ENCODE assay signal across 8 mouse cellular contexts in genomic region chr6:88199001-88199717, GRCm38 (mm10). TPM values are rescaled to one million over a fixed set of nuclear protein-coding genes. Genes with fewer than 3 reads are reported as not detected.
A peak's percentile ranks its signal among the peaks of the same experiment; 100 is the strongest.
DNase-seq lines count a peak whose midpoint lies in the region; ATAC-seq and TF ChIP-seq lines count a peak whose summit lies in the region.

No protein-coding gene starts in this region.

- ATAC-seq in heart, embryonic 15.5 days (replicated peaks; ENCODE audit: insufficient number of reproducible peaks, insufficient read depth, low FRiP score, low read depth) = no peak
- no peak for ATAC-seq in liver, embryonic 11.5 days (replicated peaks; ENCODE audit: low FRiP score)
- no peak for ATAC-seq in neural tube, embryonic 15.5 days (ENCODE audit: low FRiP score)

- peak overlapping the region; percentile 83 for H3K4me2 ChIP-seq in heart, embryonic 15.5 days
- H3K4me2 ChIP-seq in liver, embryonic 11.5 days = peak overlapping the region; percentile 90
- peak overlapping the region; percentile 58 for H3K4me2 ChIP-seq in neural tube, embryonic 15.5 days

- H3K27ac ChIP-seq in ES-E14 (ENCODE audit: insufficient read depth, low read depth, low read length, poor library complexity, severe bottlenecking) = no peak overlapping the region
- H3K27ac ChIP-seq in heart, embryonic 15.5 days = peak overlapping the region; percentile 42; the same call in 1 of the 2 replicates
- no peak overlapping the region for H3K27ac ChIP-seq in liver, embryonic 11.5 days (ENCODE audit: low read depth, low read length)
- H3K27ac ChIP-seq in neural tube, embryonic 15.5 days (replicated peaks) = no peak overlapping the region

- peaks cover 98% of the 10 kb centered on the region for H3K27me3 ChIP-seq in heart, embryonic 15.5 days
- H3K27me3 ChIP-seq in liver, embryonic 11.5 days (replicated peaks; ENCODE audit: control insufficient read depth, insufficient read depth, low read length) = peaks cover 97% of the 10 kb centered on the region
- peaks cover 92% of the 10 kb centered on the region for H3K27me3 ChIP-seq in neural tube, embryonic 15.5 days (replicated peaks)

- no peaks in the 10 kb centered on the region for H3K36me3 ChIP-seq in ES-E14 (ENCODE audit: control insufficient read depth, insufficient read depth, low read length, poor library complexity, severe bottlenecking)
- no peaks in the 10 kb centered on the region for H3K36me3 ChIP-seq in heart, embryonic 15.5 days
- no peaks in the 10 kb centered on the region for H3K36me3 ChIP-seq in liver, embryonic 11.5 days (ENCODE audit: control insufficient read depth, insufficient read depth, low read length)
- H3K36me3 ChIP-seq in neural tube, embryonic 15.5 days = no peaks in the 10 kb centered on the region

- no peak overlapping the region for H3K9ac ChIP-seq in ES-E14 (ENCODE audit: insufficient read depth, low read depth, low read length, poor library complexity, severe bottlenecking)
- H3K9ac ChIP-seq in heart, embryonic 15.5 days = peak overlapping the region; percentile 56
- H3K9ac ChIP-seq in liver, embryonic 11.5 days (ENCODE audit: low read depth, low read length) = peak overlapping the region; percentile 34; the same call in 1 of the 2 replicates
- 0 out of 2 replicates have a peak overlapping the region, but pooled peaks have one; percentile 10 for H3K9ac ChIP-seq in neural tube, embryonic 15.5 days (replicated peaks)

- H3K4me1 ChIP-seq in ES-E14 (ENCODE audit: control insufficient read depth in 2 of 2, insufficient read depth in 2 of 2, low read length in 2 of 2, poor library complexity in 1 of 2) = peaks cover 3 to 12% of the 10 kb centered on the region in 2 experiments; a peak in 3 of 4 replicates
- peaks cover 47% of the 10 kb centered on the region for H3K4me1 ChIP-seq in heart, embryonic 15.5 days (replicated peaks)
- peaks cover 54% of the 10 kb centered on the region for H3K4me1 ChIP-seq in liver, embryonic 11.5 days (replicated peaks; ENCODE audit: control insufficient read depth, insufficient read depth, low read length)
- peaks cover 39% of the 10 kb centered on the region for H3K4me1 ChIP-seq in neural tube, embryonic 15.5 days

- no peaks in the 10 kb centered on the region for H3K9me3 ChIP-seq in ES-E14 (ENCODE audit: control insufficient read depth, insufficient read depth, low read depth, low read length)
- H3K9me3 ChIP-seq in heart, embryonic 15.5 days (replicated peaks) = no peaks in the 10 kb centered on the region
- H3K9me3 ChIP-seq in liver, embryonic 11.5 days (ENCODE audit: control insufficient read depth, low read length) = no peaks in the 10 kb centered on the region
- no peaks in the 10 kb centered on the region for H3K9me3 ChIP-seq in neural tube, embryonic 15.5 days (replicated peaks)

- DNase-seq in adrenal gland, adult 2 months = peak; percentile 37
- no peak for DNase-seq in adrenal gland, adult 8-10 months
- DNase-seq in ES-E14 (ENCODE audit: low read depth, low spot score) = no peak
- DNase-seq in liver, embryonic 11.5 days (ENCODE audit: low spot score) = peak; percentile 56
- no peak for DNase-seq in cerebellum, adult 11 months
- DNase-seq in urinary bladder, postnatal 36 days (ENCODE audit: low spot score in 2 of 2) = no peak

- H3K4me3 ChIP-seq in ES-E14 (ENCODE audit: insufficient read depth in 1 of 2, low read depth in 1 of 2, low read length in 2 of 2, poor library complexity in 1 of 2, severe bottlenecking in 1 of 2) = peak overlapping the region; percentile 52 to 67; a peak in 3 of 4 replicates
- H3K4me3 ChIP-seq in heart, embryonic 15.5 days = peak overlapping the region; percentile 60
- peak overlapping the region; percentile 53 for H3K4me3 ChIP-seq in liver, embryonic 11.5 days (ENCODE audit: low read depth, low read length)
- peak overlapping the region; percentile 39 for H3K4me3 ChIP-seq in neural tube, embryonic 15.5 days (replicated peaks)

- 1% methylated on average over 39 of the region's 39 CpGs for WGBS in heart, embryonic 15.5 days
- 1% methylated on average over 39 of the region's 39 CpGs for WGBS in liver, embryonic 11.5 days
- 1% methylated on average over 39 of the region's 39 CpGs for WGBS in neural tube, embryonic 15.5 days

- in situ Hi-C loops in ES-E14 (cut with MboI; ENCODE audit: low sequenced_read_pairs in 2 of 2, unreplicated experiment in 2 of 2) = no loop called here

TF ChIP-seq in ES-E14, 5 proteins besides CTCF, POLR2A, EP300 and RAD21:
- TF ChIP-seq ZC3H11A (IDR thresholded peaks at IDR 0.05; ENCODE audit: borderline replicate concordance, low read depth, low read length) (no peak), ZNF384 (IDR thresholded peaks at IDR 0.05; ENCODE audit: low read depth, low read length) (no peak), HCFC1 (IDR thresholded peaks at IDR 0.05; ENCODE audit: borderline replicate concordance, insufficient read depth, low read length) (no peak), CHD2 (IDR thresholded peaks at IDR 0.05; ENCODE audit: low read depth, low read length) (no peak), MAFK (IDR thresholded peaks at IDR 0.05; ENCODE audit: insufficient read depth, low read depth, low read length) (no peak)

RNA-seq across cellular contexts. Expression of gene Gata2, which starts 5.5 kb away (rescaled TPM):
- total RNA-seq in adrenal gland, adult 2 months (2021) = 10 to 100 TPM; 23.0 to 52.6 TPM
- 167 and 184 TPM in 2 replicates for polyA plus RNA-seq in adrenal gland, adult 2 months (2012; rRNA removed)
- total RNA-seq in adrenal gland, adult 8-10 months (2022) = 10 to 100 TPM; 29.3 to 72.4 (median 56.5) TPM
- 1.3 and 5.4 TPM in 2 replicates for total RNA-seq in ES-E14 (2012; rRNA removed)
- 14.0 and 20.4 TPM in 2 replicates for polyA plus RNA-seq in heart, embryonic 15.5 days (2015; fragmentation: Nextera tagmentation; extraction: Ambion mirVana)
- 13.3 and 15.9 TPM in 2 replicates for polyA plus RNA-seq in liver, embryonic 11.5 days (2014; fragmentation: Nextera tagmentation; extraction: Ambion mirVana)
- polyA plus RNA-seq in neural tube, embryonic 15.5 days (2015; fragmentation: Nextera tagmentation; extraction: Ambion mirVana) = 7.2 and 14.3 TPM in 2 replicates

RNA-seq across cellular contexts. Expression of gene Dnajb8, which starts 22.9 kb away (rescaled TPM):
- not detected for total RNA-seq in adrenal gland, adult 2 months (2021)
- polyA plus RNA-seq in adrenal gland, adult 2 months (2012; rRNA removed) = not detected in 2 replicates
- not detected for total RNA-seq in adrenal gland, adult 8-10 months (2022)
- total RNA-seq in ES-E14 (2012; rRNA removed) = not detected in 2 replicates
- polyA plus RNA-seq in heart, embryonic 15.5 days (2015; fragmentation: Nextera tagmentation; extraction: Ambion mirVana) = not detected in 2 replicates
- polyA plus RNA-seq in liver, embryonic 11.5 days (2014; fragmentation: Nextera tagmentation; extraction: Ambion mirVana) = not detected in 2 replicates
- polyA plus RNA-seq in neural tube, embryonic 15.5 days (2015; fragmentation: Nextera tagmentation; extraction: Ambion mirVana) = not detected in 2 replicates

Comparison
In these comparisons a context has a peak if more than half of its experiments do, and no peak if none do; other contexts are left out.
1. DNase-seq: peak in adrenal gland, adult 2 months (single experiment) and liver, embryonic 11.5 days (single experiment); none in adrenal gland, adult 8-10 months (single experiment), ES-E14 (single experiment), cerebellum, adult 11 months (single experiment) and urinary bladder, postnatal 36 days (0 of 2).
2. Peak in every context shown above with its lines, with median percentiles within 50 percentile points of each other: H3K4me3 ChIP-seq and H3K4me2 ChIP-seq.